Mouse (Mus musculus) bone marrow macrophage, adult 2 months (primary cell): ENCODE results near the gene Bri3. TPM values are rescaled to one million over a fixed set of nuclear protein-coding genes. Genes with fewer than 3 reads are reported as not detected.

Experiments
- H3K27ac ChIP-seq: 2 replicates; pipeline ENCODE4 v1.5.1; 2012; ENCODE audit warnings: low read depth, low read length; ENCODE audit not compliant: insufficient read depth
- H3K4me1 ChIP-seq: 2 replicates; pipeline ENCODE4 v1.6.1; 2012; ENCODE audit warnings: low read length; ENCODE audit not compliant: control insufficient read depth, insufficient read depth
- H3K4me3 ChIP-seq: 2 replicates; pipeline ENCODE4 v1.5.1; 2012; ENCODE audit warnings: mild to moderate bottlenecking, low read length, moderate library complexity; ENCODE audit not compliant: insufficient read depth
- CTCF ChIP-seq: IDR thresholded peaks from 2 replicates; pipeline ENCODE4 v1.5.1; 2012; ENCODE audit warnings: low read depth, mild to moderate bottlenecking, low read length, moderate library complexity
- POLR2A ChIP-seq: IDR thresholded peaks from 2 replicates; pipeline ENCODE4 v1.6.1; 2012; ENCODE audit warnings: mild to moderate bottlenecking, low read depth, low read length, borderline replicate concordance
- polyA plus RNA-seq: library from polyadenylated mRNA; stranded (reverse); fragments of >200 nt; gene quantifications from 2 replicates; pipeline ENCODE4 v1.2.4, GENCODE M21; 2012; ENCODE audit not compliant: missing spikeins, insufficient read depth, insufficient read length

Gene Bri3
- polyA plus RNA-seq, 1 experiment: 521 TPM

- Histone ChIP-seq H3K27ac (no peak overlapping the region), H3K4me1 (peaks cover 40% of the 10 kb centered on the region), H3K4me3 (no peak overlapping the region)
- TF ChIP-seq CTCF (no peak), POLR2A (no peak)
Observed at GRCm38 (mm10) chr5:144286591-144287266, 42.5 kb downstream of the Bri3 start.

GRCm38 (mm10) chr5:144287267-144287820 lies 43.1 kb downstream of the Bri3 start:
- H3K4me1 ChIP-seq: peaks cover 34% of the 10 kb centered on the region
- TF ChIP-seq CTCF: no peak
- no peak for TF ChIP-seq POLR2A
- H3K4me3 ChIP-seq: no peak overlapping the region
- no peak overlapping the region for H3K27ac ChIP-seq

GRCm38 (mm10) chr5:144288391-144288790 lies 44.2 kb downstream of the Bri3 start:
- Histone ChIP-seq H3K27ac (no peak overlapping the region), H3K4me1 (peaks cover 25% of the 10 kb centered on the region), H3K4me3 (no peak overlapping the region)
- TF ChIP-seq CTCF: no peak
- no peak for TF ChIP-seq POLR2A

- Histone ChIP-seq H3K4me3 (no peak overlapping the region), H3K4me1 (peaks cover 18% of the 10 kb centered on the region)
Observed at GRCm38 (mm10) chr5:144289769-144290440, 45.7 kb downstream of the Bri3 start.

GRCm38 (mm10) chr5:144294908-144295307 lies 50.7 kb downstream of the Bri3 start:
- no peak for TF ChIP-seq CTCF
- TF ChIP-seq POLR2A: no peak
- Histone ChIP-seq H3K27ac (no peak overlapping the region), H3K4me3 (no peak overlapping the region), H3K4me1 (peaks cover 8% of the 10 kb centered on the region)

More at GRCm38 (mm10) chr5:144289769-144290440, 45.7 kb downstream of the Bri3 start:
- TF ChIP-seq POLR2A (no peak), CTCF (no peak)
- no peak overlapping the region for H3K27ac ChIP-seq

- H3K27ac ChIP-seq: no peak overlapping the region
- H3K4me1 ChIP-seq: peaks cover 6% of the 10 kb centered on the region
- TF ChIP-seq CTCF: no peak
- no peak for TF ChIP-seq POLR2A
- H3K4me3 ChIP-seq: no peak overlapping the region
Observed at GRCm38 (mm10) chr5:144295357-144295756, 51.1 kb downstream of the Bri3 start.

- Histone ChIP-seq H3K4me3 (no peak overlapping the region), H3K4me1 (peaks cover 5% of the 10 kb centered on the region), H3K27ac (no peak overlapping the region)
- TF ChIP-seq POLR2A: no peak
Observed at GRCm38 (mm10) chr5:144296090-144296604, 51.9 kb downstream of the Bri3 start.

GRCm38 (mm10) chr5:144303071-144303470 lies 58.8 kb downstream of the Bri3 start:
- TF ChIP-seq POLR2A (no peak), CTCF (no peak)
- Histone ChIP-seq H3K27ac (no peak overlapping the region), H3K4me3 (no peak overlapping the region), H3K4me1 (no peaks in the 10 kb centered on the region)

- TF ChIP-seq CTCF (no peak), POLR2A (no peak)
- Histone ChIP-seq H3K4me3 (no peak overlapping the region), H3K27ac (no peak overlapping the region), H3K4me1 (peaks cover 18% of the 10 kb centered on the region)
Observed at GRCm38 (mm10) chr5:144308929-144309328, 64.7 kb downstream of the Bri3 start.

- TF ChIP-seq POLR2A (no peak), CTCF (no peak)
- Histone ChIP-seq H3K27ac (no peak overlapping the region), H3K4me1 (peaks cover 18% of the 10 kb centered on the region), H3K4me3 (no peak overlapping the region)
Observed at GRCm38 (mm10) chr5:144312183-144312582, 67.9 kb downstream of the Bri3 start.
